In the genomic region with DNA sequence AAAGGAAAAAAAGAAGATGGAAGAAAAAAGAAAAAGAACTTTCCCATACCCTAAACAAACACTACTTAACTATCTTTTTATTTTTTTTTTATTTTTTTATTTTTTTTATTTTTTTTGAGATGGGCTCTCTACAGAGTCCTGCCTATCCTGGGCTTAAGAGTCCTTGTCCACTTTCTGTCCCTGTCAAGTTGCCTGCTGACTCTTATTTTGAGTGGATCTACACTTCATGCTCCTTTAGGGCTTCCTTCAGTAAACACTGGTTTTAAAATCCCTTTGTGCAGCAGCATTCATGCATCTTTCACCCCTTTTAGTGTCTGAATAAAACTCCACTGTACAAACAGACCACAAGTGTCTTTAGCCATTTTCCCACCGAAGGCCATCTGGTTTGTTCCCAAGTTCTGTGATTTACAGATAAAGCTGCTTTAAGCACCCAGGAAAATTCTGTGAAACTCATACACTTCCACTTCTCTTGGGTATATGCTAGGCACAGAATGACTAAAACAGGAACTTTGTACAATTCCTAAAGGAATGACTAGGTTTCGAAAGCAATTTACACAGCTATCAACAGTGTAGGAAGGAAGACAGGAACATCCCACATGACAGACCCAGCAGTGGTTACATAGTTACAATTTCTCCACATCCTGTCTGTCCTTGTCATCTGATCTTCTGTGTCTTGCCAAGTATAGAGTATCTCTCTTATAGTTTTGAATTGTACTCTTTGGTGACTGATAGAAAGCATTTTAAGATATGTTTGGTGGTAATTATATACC, we compare ENCODE assay signal across 21 mouse cellular contexts.
DNase-seq lines count a peak whose midpoint lies in the region; ATAC-seq and TF ChIP-seq lines count a peak whose summit lies in the region.
"Had no signal": no experiment of that assay in that cellular context is flagged by ENCODE, and none has a peak within 500 bp of the region (broad histone marks: within the 10 kb centered on the region; RNA-seq: fewer than 3 reads in every experiment).

No protein-coding gene starts in this region.

- WGBS in midbrain, embryonic 13.5 days = 57% methylated on average over 2 of the region's 2 CpGs
- 44% methylated on average over 2 of the region's 2 CpGs for WGBS in midbrain, embryonic 16.5 days

- no peaks in the 10 kb centered on the region for H3K9me3 ChIP-seq in midbrain, embryonic 13.5 days
- no peaks in the 10 kb centered on the region for H3K9me3 ChIP-seq in midbrain, embryonic 16.5 days (replicated peaks; ENCODE audit: control insufficient read depth, low read length, poor library complexity, severe bottlenecking)
- H3K9me3 ChIP-seq: limb, embryonic 15.5 days had no signal

- H3K36me3 ChIP-seq in midbrain, embryonic 13.5 days = no peaks in the 10 kb centered on the region
- H3K36me3 ChIP-seq in midbrain, embryonic 16.5 days (ENCODE audit: control insufficient read depth, insufficient read depth, low read length) = no peaks in the 10 kb centered on the region
- no peaks in the 10 kb centered on the region for H3K36me3 ChIP-seq in myocyte (ENCODE audit: control insufficient read depth, insufficient read depth)
- H3K36me3 ChIP-seq: limb, embryonic 15.5 days had no signal

- no peak for DNase-seq in frontal cortex, postnatal 14 days (ENCODE audit: low spot score in 2 of 2)
- peak; percentile 45 for DNase-seq in brain, embryonic 14.5 days (ENCODE audit: low read depth)
- no peak for DNase-seq in urinary bladder, postnatal 14 days (ENCODE audit: low spot score)
- no peak for DNase-seq in left cerebral cortex, postnatal 36 days (ENCODE audit: low spot score in 2 of 2)
- DNase-seq: adrenal gland, postnatal 10 days; cerebellum, adult 2 months; gastrocnemius, adult 2 months; heart, adult 18-20 months; kidney, adult 11 months; kidney, postnatal 10 days; lung, adult 18-20 months; right cerebral cortex, postnatal 25 days; thymus, postnatal 4 days had no signal

- peak; percentile 91 for ATAC-seq in frontal cortex, adult (ENCODE audit: low TSS enrichment)
- ATAC-seq in midbrain, embryonic 13.5 days = no peak
- ATAC-seq in midbrain, embryonic 16.5 days = no peak
- ATAC-seq: forebrain, embryonic 14.5 days had no signal

- no peak overlapping the region for H3K4me3 ChIP-seq in midbrain, embryonic 13.5 days (replicated peaks)
- H3K4me3 ChIP-seq in midbrain, embryonic 16.5 days (ENCODE audit: low read depth, low read length) = no peak overlapping the region
- H3K4me3 ChIP-seq in myocyte = no peak overlapping the region
- H3K4me3 ChIP-seq: erythroblast, embryonic 14.5 days; gastrocnemius, adult 2 months; limb, embryonic 15.5 days had no signal

- H3ac ChIP-seq in myocyte (ENCODE audit: control insufficient read depth, insufficient read length) = no peak overlapping the region

- H3K9ac ChIP-seq in midbrain, embryonic 13.5 days (replicated peaks) = no peak overlapping the region
- no peak overlapping the region for H3K9ac ChIP-seq in midbrain, embryonic 16.5 days (ENCODE audit: low read depth, low read length)
- H3K9ac ChIP-seq: limb, embryonic 15.5 days had no signal

- peaks cover 6% of the 10 kb centered on the region for H3K4me1 ChIP-seq in midbrain, embryonic 13.5 days (replicated peaks)
- peaks cover 4% of the 10 kb centered on the region for H3K4me1 ChIP-seq in midbrain, embryonic 16.5 days (ENCODE audit: control insufficient read depth, insufficient read depth, low read length)
- H3K4me1 ChIP-seq: limb, embryonic 15.5 days had no signal

- H3K27me3 ChIP-seq in midbrain, embryonic 13.5 days = no peaks in the 10 kb centered on the region
- H3K27me3 ChIP-seq in midbrain, embryonic 16.5 days (ENCODE audit: control insufficient read depth, insufficient read depth, low read depth, low read length) = no peaks in the 10 kb centered on the region
- no peaks in the 10 kb centered on the region for H3K27me3 ChIP-seq in myocyte (ENCODE audit: control insufficient read depth, insufficient read depth, insufficient read length)
- H3K27me3 ChIP-seq: CH12.LX; limb, embryonic 15.5 days had no signal

- no peaks in the 10 kb centered on the region for H3K79me2 ChIP-seq in myocyte (ENCODE audit: control insufficient read depth, insufficient read depth)

- TF ChIP-seq CTCF in brain, embryonic 14.5 days (IDR thresholded peaks at IDR 0.05; ENCODE audit: borderline replicate concordance, extremely low read depth, insufficient read depth, insufficient read length) = no peak

- TF ChIP-seq POLR2A in brain, embryonic 14.5 days (IDR thresholded peaks at IDR 0.05; ENCODE audit: borderline replicate concordance, extremely low read depth, insufficient read depth, insufficient read length, poor library complexity, severe bottlenecking) = no peak
- no peak for TF ChIP-seq POLR2A in myocyte (IDR thresholded peaks at IDR 0.05; ENCODE audit: insufficient read length, low read depth)

- intact Hi-C loops in left cerebral cortex, postnatal 36 days (cut with DNase I) = no loop called here

- no peak overlapping the region for H3K4me2 ChIP-seq in midbrain, embryonic 13.5 days (replicated peaks)
- H3K4me2 ChIP-seq in midbrain, embryonic 16.5 days (ENCODE audit: low read length) = no peak overlapping the region
- peak overlapping the region; percentile 49 for H3K4me2 ChIP-seq in myocyte (ENCODE audit: low read depth)
- H3K4me2 ChIP-seq: limb, embryonic 15.5 days had no signal

- H3K27ac ChIP-seq in midbrain, embryonic 13.5 days = peak overlapping the region; percentile 19; the same call in 1 of the 2 replicates
- no peak overlapping the region for H3K27ac ChIP-seq in midbrain, embryonic 16.5 days (ENCODE audit: low read length)
- H3K27ac ChIP-seq: gastrocnemius, adult 2 months; limb, embryonic 15.5 days had no signal

TF ChIP-seq in myocyte, 11 proteins besides CTCF, POLR2A, EP300 and RAD21:
- TF ChIP-seq USF1 (IDR thresholded peaks at IDR 0.05; ENCODE audit: low read depth) (no peak), MYOD1 (IDR thresholded peaks at IDR 0.05; ENCODE audit: control insufficient read depth in 1 of 3, insufficient read length in 2 of 3, low read depth in 2 of 3) (no peak), MAX (IDR thresholded peaks at IDR 0.05; ENCODE audit: low read depth) (no peak), SRF (IDR thresholded peaks at IDR 0.05; ENCODE audit: control insufficient read depth, insufficient read length, low read depth) (no peak), CEBPB (IDR thresholded peaks at IDR 0.05; ENCODE audit: insufficient read depth, poor library complexity, severe bottlenecking) (no peak), TCF12 (IDR thresholded peaks at IDR 0.05; ENCODE audit: insufficient read depth, poor library complexity, severe bottlenecking) (no peak), E2F4 (IDR thresholded peaks at IDR 0.05; ENCODE audit: insufficient read depth) (no peak), POLR2AphosphoS2 (IDR thresholded peaks at IDR 0.05; ENCODE audit: insufficient read length, low read depth) (no peak), MYOG (IDR thresholded peaks at IDR 0.05; ENCODE audit: control insufficient read depth in 1 of 3, insufficient read depth in 1 of 3, insufficient read length in 2 of 3, low read depth in 2 of 3) (no peak), TCF3 (IDR thresholded peaks at IDR 0.05; ENCODE audit: insufficient read length, low read depth) (no peak), REST (IDR thresholded peaks at IDR 0.05; ENCODE audit: insufficient read depth, insufficient read length) (no peak)
